Mouse (Mus musculus) kidney, postnatal 36 days (tissue): ENCODE data around the gene Larp4.

Source experiments
- DNase-seq, 2 experiments: peaks; one replicate each; pipeline ENCODE4 v3.0.0; 2021 to 2022; ENCODE audit warnings: mixed read lengths in 2 of 2

The Larp4 gene

GRCm38 (mm10) chr15:100059626-100060311, 89.9 kb downstream of the Larp4 start:
- no peak for DNase-seq

GRCm38 (mm10) chr15:100060513-100061140, 90.8 kb downstream of the Larp4 start:
- DNase-seq = no peak

GRCm38 (mm10) chr15:100061377-100061776, 91.5 kb downstream of the Larp4 start:
- no peak for DNase-seq

DNA sequence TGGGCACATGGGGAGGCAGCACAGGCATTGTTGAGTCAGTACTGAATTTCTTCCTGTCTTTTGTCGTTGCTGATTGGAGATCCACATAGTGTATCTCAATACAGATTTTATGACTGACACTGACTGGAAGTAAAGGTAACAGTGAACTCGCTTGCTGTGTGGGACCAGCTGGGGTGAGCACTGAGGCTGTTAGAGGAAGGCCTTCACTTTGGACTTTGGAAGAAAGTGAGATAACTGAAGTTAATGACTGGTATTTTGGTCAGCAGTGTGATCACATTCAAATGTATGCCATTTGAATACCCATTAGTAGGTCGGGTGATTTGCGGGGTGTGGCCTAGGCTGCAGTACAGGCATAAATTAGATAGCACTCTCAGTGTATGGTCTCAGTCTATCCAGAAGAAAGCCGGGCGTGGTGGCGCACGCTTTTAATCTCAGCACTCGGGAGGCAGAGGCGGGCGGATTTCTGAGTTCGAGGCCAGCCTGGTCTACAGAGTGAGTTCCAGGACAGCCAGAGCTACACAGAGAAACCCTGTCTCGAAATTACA, 93.4 kb downstream of the Larp4 start:
- DNase-seq = no peak
